Mouse (Mus musculus): Measurements from ENCODE around the gene Mmd2.

- no peak for TF ChIP-seq CTCF (IDR thresholded peaks at IDR 0.05; ENCODE audit: low read depth)
- TF ChIP-seq EP300 (IDR thresholded peaks at IDR 0.05; ENCODE audit: low read depth) = no peak
These were observed 41.8 kb upstream of the Mmd2 start for GRCm38 (mm10) chr5:142650390-142650789.

Data from liver, embryonic 14.5 days (tissue).